Mouse (Mus musculus): Measurements from ENCODE around the gene Slitrk4. TPM values are rescaled to one million over a fixed set of nuclear protein-coding genes. Genes with fewer than 3 reads are reported as not detected.

Gene Slitrk4
- not detected in 2 replicates for total RNA-seq (2017)

- ATAC-seq (ENCODE audit: extremely low read depth, insufficient number of reproducible peaks, low FRiP score, poor library complexity, severe bottlenecking) = no peak
These were observed at the start of gene Slitrk4 for GRCm38 (mm10) chrX:64276290-64277125. TSS of gene Slitrk4 (minus strand) at chrX:64276996.

GRCm38 (mm10) chrX:64319501-64319900 is 42.7 kb upstream of the Slitrk4 start:
- no peak for ATAC-seq (ENCODE audit: extremely low read depth, insufficient number of reproducible peaks, low FRiP score, poor library complexity, severe bottlenecking)

GRCm38 (mm10) chrX:64277991-64278301 is 1.1 kb upstream of the Slitrk4 start:
- no peak for ATAC-seq (ENCODE audit: extremely low read depth, insufficient number of reproducible peaks, low FRiP score, poor library complexity, severe bottlenecking)

GRCm38 (mm10) chrX:64277126-64277990 is 562 bp upstream of the Slitrk4 start:
- no peak for ATAC-seq (ENCODE audit: extremely low read depth, insufficient number of reproducible peaks, low FRiP score, poor library complexity, severe bottlenecking)

- ATAC-seq (ENCODE audit: extremely low read depth, insufficient number of reproducible peaks, low FRiP score, poor library complexity, severe bottlenecking) = no peak
These were observed 1.1 kb downstream of the Slitrk4 start for GRCm38 (mm10) chrX:64275501-64276289.

GRCm38 (mm10) chrX:64263481-64263880 is 13.3 kb downstream of the Slitrk4 start:
- no peak for ATAC-seq (ENCODE audit: extremely low read depth, insufficient number of reproducible peaks, low FRiP score, poor library complexity, severe bottlenecking)

Other genes starting within 250 kb of the Slitrk4 start
- gene Gm6760, start 124.8 kb downstream of the Slitrk4 start, total RNA-seq (2017) = not detected in 2 replicates
- gene 3830417A13Rik, start 103.4 kb downstream of the Slitrk4 start, total RNA-seq (2017) = not detected in 2 replicates